Mouse (Mus musculus) urinary bladder, adult 18-20 months (tissue): Measurements from ENCODE around the gene Dnajc17.

ENCODE experiments used
- DNase-seq, 2 experiments: peaks; one replicate each; pipeline ENCODE4 v3.0.0; 2022; ENCODE audit warnings: low spot score in 2 of 2, mixed read lengths in 2 of 2

Gene Dnajc17

GRCm38 (mm10) chr2:119208344-119209175, at the start of gene Dnajc17, which contains the start of gene Zfyve19:
Dnajc17 (minus strand) TSS chr2:119208795.
Zfyve19 (plus strand) TSS chr2:119208617.
- peak; percentile 86 to 95 for DNase-seq

GRCm38 (mm10) chr2:119254976-119255375, 46.4 kb upstream of the Dnajc17 start:
- no peak for DNase-seq

- DNase-seq, result peak; percentile 80 to 85
Observed at GRCm38 (mm10) chr2:119250826-119251478, 42.4 kb upstream of the Dnajc17 start.

GRCm38 (mm10) chr2:119250377-119250776, 41.8 kb upstream of the Dnajc17 start:
- no peak for DNase-seq

GRCm38 (mm10) chr2:119249592-119250061, 41.0 kb upstream of the Dnajc17 start:
- peak in 1 of 2 experiments; percentile 53 for DNase-seq

GRCm38 (mm10) chr2:119247904-119248303, 39.3 kb upstream of the Dnajc17 start:
- no peak for DNase-seq

GRCm38 (mm10) chr2:119245246-119245645, 36.7 kb upstream of the Dnajc17 start:
- no peak for DNase-seq

- no peak for DNase-seq
Observed at GRCm38 (mm10) chr2:119242548-119242947, 34.0 kb upstream of the Dnajc17 start.

GRCm38 (mm10) chr2:119240819-119241186, 32.2 kb upstream of the Dnajc17 start:
- no peak for DNase-seq

- DNase-seq, result peak in 1 of 2 experiments; percentile 29
Observed at GRCm38 (mm10) chr2:119240075-119240818, 31.7 kb upstream of the Dnajc17 start.

GRCm38 (mm10) chr2:119238671-119239070, 30.1 kb upstream of the Dnajc17 start:
- DNase-seq, result peak; percentile 60 to 80

- no peak for DNase-seq
Observed at GRCm38 (mm10) chr2:119237871-119238220, 29.3 kb upstream of the Dnajc17 start.

- DNase-seq, result peak; percentile 73 to 79
Observed at GRCm38 (mm10) chr2:119237210-119237870, 28.7 kb upstream of the Dnajc17 start, which contains the start of gene Spint1. Spint1 (plus strand) TSS chr2:119237362.

- DNase-seq, result no peak
Observed at GRCm38 (mm10) chr2:119236682-119237209, 28.2 kb upstream of the Dnajc17 start.

- DNase-seq, result no peak
Observed at GRCm38 (mm10) chr2:119229775-119230704, 21.4 kb upstream of the Dnajc17 start, which contains the start of gene Ppp1r14d. Ppp1r14d (minus strand) TSS chr2:119229906.

GRCm38 (mm10) chr2:119209176-119209507, 547 bp upstream of the Dnajc17 start:
- no peak for DNase-seq

- DNase-seq, result no peak
Observed at GRCm38 (mm10) chr2:119207961-119208343, 643 bp downstream of the Dnajc17 start.

- no peak for DNase-seq
Observed at GRCm38 (mm10) chr2:119203871-119204460, 4.6 kb downstream of the Dnajc17 start.

GRCm38 (mm10) chr2:119202914-119203453, 5.6 kb downstream of the Dnajc17 start:
- no peak for DNase-seq
